Mouse (Mus musculus): Measurements from ENCODE around the gene Atp5h. TPM values are rescaled to one million over a fixed set of nuclear protein-coding genes. Genes with fewer than 3 reads are reported as not detected.

The Atp5h gene
- total and polyA plus RNA-seq, 2 experiments from 2014 or later, result 319 to 951 TPM

GRCm38 (mm10) chr11:115366039-115366705, 53.6 kb downstream of the Atp5h start:
- Histone ChIP-seq H3K36me3 (ENCODE audit: insufficient read depth, low read length) (no peaks in the 10 kb centered on the region), H3K27me3 (ENCODE audit: insufficient read depth, low read length) (no peaks in the 10 kb centered on the region), H3K27ac (ENCODE audit: low read depth, low read length) (peak overlapping the region; percentile 88), H3K4me1 (ENCODE audit: insufficient read depth, low read length) (peaks cover 8% of the 10 kb centered on the region; the same call in 1 of the 2 replicates), H3K9ac (replicated peaks; ENCODE audit: low read length, poor library complexity, severe bottlenecking) (peak overlapping the region; percentile 87), H3K9me3 (ENCODE audit: low read length) (no peaks in the 10 kb centered on the region), H3K4me3 (ENCODE audit: low read depth, low read length) (peak overlapping the region; percentile 82), H3K4me2 (ENCODE audit: low read depth, low read length, poor library complexity, severe bottlenecking) (peak overlapping the region; percentile 93)
- 38% methylated on average over 7 of the region's 7 CpGs for WGBS
- ATAC-seq (ENCODE audit: low FRiP score) (peak; percentile 5; the same call in 1 of the 2 replicates), DNase-seq (ENCODE audit: low spot score) (no peak)
- no peak for TF ChIP-seq CTCF (IDR thresholded peaks at IDR 0.05)

Small RNA genes lying within 50 kb of the gene (microRNA-seq; reads per million reads assigned to microRNA genes)
- gene Mir3968 (ENCODE audit: borderline number of aligned reads), result not detected

Other genes with a start within 250 kb of the Atp5h start
- 7.8 and 8.5 TPM in 2 replicates for gene Tmem104, start 232.5 kb downstream of the Atp5h start, total RNA-seq (2014; rRNA removed)
- 12.2 and 12.9 TPM in 2 replicates for gene Tmem104, start 232.5 kb downstream of the Atp5h start, polyA plus RNA-seq (2015; fragmentation: Nextera tagmentation; extraction: Ambion mirVana)
- 13.0 and 19.3 TPM in 2 replicates for gene Nat9, start 232.1 kb downstream of the Atp5h start, total RNA-seq (2014; rRNA removed)
- gene Nat9, start 232.1 kb downstream of the Atp5h start, polyA plus RNA-seq (2015; fragmentation: Nextera tagmentation; extraction: Ambion mirVana), result 17.5 and 20.1 TPM in 2 replicates
- gene Grin2c, start 152.7 kb downstream of the Atp5h start, total RNA-seq (2014; rRNA removed), result 2.9 and 4.1 TPM in 2 replicates
- 0.59 and 0.75 TPM in 2 replicates for gene Grin2c, start 152.7 kb downstream of the Atp5h start, polyA plus RNA-seq (2015; fragmentation: Nextera tagmentation; extraction: Ambion mirVana)
- 17.7 and 18.8 TPM in 2 replicates for gene Fdxr, start 142.9 kb downstream of the Atp5h start, total RNA-seq (2014; rRNA removed)
- gene Fdxr, start 142.9 kb downstream of the Atp5h start, polyA plus RNA-seq (2015; fragmentation: Nextera tagmentation; extraction: Ambion mirVana), result 14.8 and 16.7 TPM in 2 replicates
- gene Fads6, start 122.3 kb downstream of the Atp5h start, total RNA-seq (2014; rRNA removed), result 10.2 and 10.6 TPM in 2 replicates
- 1.4 and 1.6 TPM in 2 replicates for gene Fads6, start 122.3 kb downstream of the Atp5h start, polyA plus RNA-seq (2015; fragmentation: Nextera tagmentation; extraction: Ambion mirVana)
- gene Otop2, start 112.8 kb downstream of the Atp5h start, total RNA-seq (2014; rRNA removed), result 0.05 and 1.5 TPM in 2 replicates
- gene Otop2, start 112.8 kb downstream of the Atp5h start, polyA plus RNA-seq (2015; fragmentation: Nextera tagmentation; extraction: Ambion mirVana), result 0.15 and 0.22 TPM in 2 replicates
- gene Ush1g, start 97.9 kb downstream of the Atp5h start, total RNA-seq (2014; rRNA removed), result 0.14 TPM in 1 of 2 replicates, not detected in the other
- 0.21 and 0.32 TPM in 2 replicates for gene Ush1g, start 97.9 kb downstream of the Atp5h start, polyA plus RNA-seq (2015; fragmentation: Nextera tagmentation; extraction: Ambion mirVana)
- gene Otop3, start 85.2 kb downstream of the Atp5h start, total RNA-seq (2014; rRNA removed), result 2.1 and 3.7 TPM in 2 replicates
- gene Otop3, start 85.2 kb downstream of the Atp5h start, polyA plus RNA-seq (2015; fragmentation: Nextera tagmentation; extraction: Ambion mirVana), result 1.8 and 2.1 TPM in 2 replicates
- gene Hid1, start 52.2 kb downstream of the Atp5h start, total RNA-seq (2014; rRNA removed), result 96.0 and 106 TPM in 2 replicates
- 65.6 TPM in 2 replicates for gene Hid1, start 52.2 kb downstream of the Atp5h start, polyA plus RNA-seq (2015; fragmentation: Nextera tagmentation; extraction: Ambion mirVana)
- gene Cdr2l, start 38.0 kb downstream of the Atp5h start, total RNA-seq (2014; rRNA removed), result 66.0 and 68.8 TPM in 2 replicates
- gene Cdr2l, start 38.0 kb downstream of the Atp5h start, polyA plus RNA-seq (2015; fragmentation: Nextera tagmentation; extraction: Ambion mirVana), result 16.0 and 17.2 TPM in 2 replicates
- 69.2 and 78.1 TPM in 2 replicates for gene Mrpl58, start 16.2 kb downstream of the Atp5h start, total RNA-seq (2014; rRNA removed)
- gene Mrpl58, start 16.2 kb downstream of the Atp5h start, polyA plus RNA-seq (2015; fragmentation: Nextera tagmentation; extraction: Ambion mirVana), result 187 and 201 TPM in 2 replicates
- 22.1 and 27.4 TPM in 2 replicates for gene Kctd2, start 166 bp upstream of the Atp5h start, total RNA-seq (2014; rRNA removed)
- gene Kctd2, start 166 bp upstream of the Atp5h start, polyA plus RNA-seq (2015; fragmentation: Nextera tagmentation; extraction: Ambion mirVana), result 27.7 and 29.4 TPM in 2 replicates
- 0.44 TPM in 1 of 2 replicates, not detected in the other for gene Trim80, start 20.6 kb upstream of the Atp5h start, total RNA-seq (2014; rRNA removed)
- gene Trim80, start 20.6 kb upstream of the Atp5h start, polyA plus RNA-seq (2015; fragmentation: Nextera tagmentation; extraction: Ambion mirVana), result not detected in 2 replicates
- gene Slc16a5, start 42.5 kb upstream of the Atp5h start, total RNA-seq (2014; rRNA removed), result not detected in 2 replicates
- gene Slc16a5, start 42.5 kb upstream of the Atp5h start, polyA plus RNA-seq (2015; fragmentation: Nextera tagmentation; extraction: Ambion mirVana), result 0.21 and 0.23 TPM in 2 replicates
- 9.0 and 14.0 TPM in 2 replicates for gene Armc7, start 55.7 kb upstream of the Atp5h start, total RNA-seq (2014; rRNA removed)
- 12.9 and 13.4 TPM in 2 replicates for gene Armc7, start 55.7 kb upstream of the Atp5h start, polyA plus RNA-seq (2015; fragmentation: Nextera tagmentation; extraction: Ambion mirVana)
- gene Nt5c, start 71.9 kb upstream of the Atp5h start, total RNA-seq (2014; rRNA removed), result 85.3 and 91.1 TPM in 2 replicates
- 131 and 133 TPM in 2 replicates for gene Nt5c, start 71.9 kb upstream of the Atp5h start, polyA plus RNA-seq (2015; fragmentation: Nextera tagmentation; extraction: Ambion mirVana)
- gene Jpt1, start 94.4 kb upstream of the Atp5h start, total RNA-seq (2014; rRNA removed), result 744 and 761 TPM in 2 replicates
- 1,252 and 1,259 TPM in 2 replicates for gene Jpt1, start 94.4 kb upstream of the Atp5h start, polyA plus RNA-seq (2015; fragmentation: Nextera tagmentation; extraction: Ambion mirVana)
- 543 and 643 TPM in 2 replicates for gene Sumo2, start 116.3 kb upstream of the Atp5h start, total RNA-seq (2014; rRNA removed)
- gene Sumo2, start 116.3 kb upstream of the Atp5h start, polyA plus RNA-seq (2015; fragmentation: Nextera tagmentation; extraction: Ambion mirVana), result 972 and 1,028 TPM in 2 replicates
- 49.5 and 59.5 TPM in 2 replicates for gene Nup85, start 144.5 kb upstream of the Atp5h start, total RNA-seq (2014; rRNA removed)
- gene Nup85, start 144.5 kb upstream of the Atp5h start, polyA plus RNA-seq (2015; fragmentation: Nextera tagmentation; extraction: Ambion mirVana), result 75.6 and 80.3 TPM in 2 replicates
- gene Mrps7, start 184.0 kb upstream of the Atp5h start, total RNA-seq (2014; rRNA removed), result 37.9 and 39.6 TPM in 2 replicates
- 77.8 and 81.8 TPM in 2 replicates for gene Mrps7, start 184.0 kb upstream of the Atp5h start, polyA plus RNA-seq (2015; fragmentation: Nextera tagmentation; extraction: Ambion mirVana)
- gene Gga3, start 184.1 kb upstream of the Atp5h start, total RNA-seq (2014; rRNA removed), result 34.5 and 42.3 TPM in 2 replicates
- 20.5 and 22.6 TPM in 2 replicates for gene Gga3, start 184.1 kb upstream of the Atp5h start, polyA plus RNA-seq (2015; fragmentation: Nextera tagmentation; extraction: Ambion mirVana)
- 13.6 and 13.7 TPM in 2 replicates for gene Mif4gd, start 193.0 kb upstream of the Atp5h start, total RNA-seq (2014; rRNA removed)
- gene Mif4gd, start 193.0 kb upstream of the Atp5h start, polyA plus RNA-seq (2015; fragmentation: Nextera tagmentation; extraction: Ambion mirVana), result 15.7 and 17.7 TPM in 2 replicates
- gene Slc25a19, start 208.3 kb upstream of the Atp5h start, total RNA-seq (2014; rRNA removed), result 33.7 and 35.7 TPM in 2 replicates
- gene Slc25a19, start 208.3 kb upstream of the Atp5h start, polyA plus RNA-seq (2015; fragmentation: Nextera tagmentation; extraction: Ambion mirVana), result 44.9 and 49.6 TPM in 2 replicates

Data from midbrain, postnatal 0 days (tissue).